Mouse (Mus musculus): ENCODE measurements around the gene Cog1.

GRCm38 (mm10) chr11:113687031-113687430, 38.1 kb downstream of the Cog1 start:
- TF ChIP-seq GATA1 (IDR thresholded peaks at IDR 0.05; ENCODE audit: low read length) (no peak), TAL1 (IDR thresholded peaks at IDR 0.05; ENCODE audit: low read length) (no peak)
